Mouse (Mus musculus) C2C12 (cell line): ENCODE data around the gene Kirrel.

Experiments used
- CTCF ChIP-seq: IDR thresholded peaks from one replicate; pipeline ENCODE4 v1.5.1; 2011; ENCODE audit not compliant: control insufficient read depth, insufficient read depth, insufficient read length
- MAX ChIP-seq: IDR thresholded peaks from one replicate; pipeline ENCODE4 v1.6.1; 2011; ENCODE audit warnings: mild to moderate bottlenecking, control low read depth
- USF1 ChIP-seq: IDR thresholded peaks from one replicate; pipeline ENCODE4 v1.6.1; 2011; ENCODE audit warnings: low read depth, mild to moderate bottlenecking, control low read depth, moderate library complexity

GRCm38 (mm10) chr3:87030855-87031254 lies 143.7 kb downstream of the Kirrel start:
- peak; percentile 87 for TF ChIP-seq CTCF
- TF ChIP-seq USF1, result no peak
- no peak for TF ChIP-seq MAX
